Mouse (Mus musculus) kidney, adult 2 months (tissue): ENCODE results near the gene Hsf4. TPM values are rescaled to one million over a fixed set of nuclear protein-coding genes. Genes with fewer than 3 reads are reported as not detected.
"Not testable (repeated sequence)": the region's sequence is repeated elsewhere in the genome, so short reads cannot be mapped to it uniquely, and the experiment has no call there.

ENCODE experiments used
- DNase-seq: peaks from one replicate; pipeline ENCODE4 v3.0.0; 2021
- H3K27ac ChIP-seq: fragments of 200-500 bp; 2 replicates; pipeline ENCODE4 v1.5.1; 2012; ENCODE audit warnings: low read depth, low read length, control low read depth, inconsistent platforms; ENCODE audit not compliant: insufficient read depth
- H3K27me3 ChIP-seq: fragments of 200-500 bp; replicated peaks from 2 replicates; pipeline ENCODE4 v1.6.1; 2012; ENCODE audit warnings: mild to moderate bottlenecking, moderate library complexity, low read length, inconsistent platforms; ENCODE audit not compliant: control insufficient read depth, insufficient read depth
- H3K36me3 ChIP-seq: fragments of 200-500 bp; 2 replicates; pipeline ENCODE4 v1.6.1; 2012; ENCODE audit warnings: mild to moderate bottlenecking, moderate library complexity, low read length, inconsistent platforms; ENCODE audit not compliant: control insufficient read depth, insufficient read depth
- H3K4me1 ChIP-seq: fragments of 200-500 bp; 2 replicates; pipeline ENCODE4 v1.6.1; 2011; ENCODE audit warnings: low read length; ENCODE audit not compliant: control insufficient read depth, insufficient read depth
- H3K4me3 ChIP-seq: fragments of 200-500 bp; 2 replicates; pipeline ENCODE4 v1.5.1; 2011; ENCODE audit warnings: mild to moderate bottlenecking, low read depth, low read length, control low read depth; ENCODE audit not compliant: insufficient read depth
- CTCF ChIP-seq: fragments of 200-500 bp; conservative IDR thresholded peaks from 2 replicates; pipeline ENCODE4 v1.5.1; 2011; ENCODE audit warnings: low read depth, mild to moderate bottlenecking, control low read depth, low read length, moderate library complexity, mixed read lengths; ENCODE audit not compliant: insufficient read depth, insufficient read length
- POLR2A ChIP-seq: fragments of 200-500 bp; IDR thresholded peaks from one replicate; pipeline ENCODE4 v1.6.1; 2011; ENCODE audit warnings: low read depth, low read length, control low read depth
- WGBS: fragments of 180-500 bp; shearing (Covaris S2); methylation state at CpG from one replicate; pipeline ENCODE4 v1.1.7; 2018; 5-methylcytosine and 5-hydroxymethylcytosine counted together
- polyA plus RNA-seq: library from polyadenylated mRNA; depleted of rRNA; stranded (reverse); fragments of >200 nt; gene quantifications from 2 replicates; pipeline ENCODE4 v1.2.3, GENCODE M21; 2012; rRNA removed

Hsf4 gene
- polyA plus RNA-seq = 2.1 and 2.7 TPM in 2 replicates

GRCm38 (mm10) chr8:105269461-105269947 lies at the start of gene Hsf4:
Hsf4 (plus strand) TSS chr8:105269801.
- Histone ChIP-seq H3K4me1 (peaks cover 3% of the 10 kb centered on the region; the same call in 1 of the 2 replicates), H3K4me3 (peak within 1 kb of the TSS; percentile 56), H3K36me3 (peaks cover 1% of the 10 kb centered on the region), H3K27me3 (no peaks in the 10 kb centered on the region), H3K27ac (peak within 1 kb of the TSS; percentile 59)
- no peak for TF ChIP-seq CTCF
- no peak for TF ChIP-seq POLR2A
- peak; percentile 84 for DNase-seq
- WGBS = 2% methylated on average over 42 of the region's 42 CpGs

- H3K4me1 ChIP-seq = peaks cover 9% of the 10 kb centered on the region; the same call in 1 of the 2 replicates
- DNase-seq = no peak
- TF ChIP-seq CTCF (no peak), POLR2A (no peak)
- no peak overlapping the region for H3K27ac ChIP-seq
- no peaks in the 10 kb centered on the region for H3K27me3 ChIP-seq
- no peak overlapping the region for H3K4me3 ChIP-seq
- WGBS = 82% methylated on average over 7 of the region's 7 CpGs
- no peaks in the 10 kb centered on the region for H3K36me3 ChIP-seq
Observed at GRCm38 (mm10) chr8:105223850-105224249, 45.8 kb upstream of the Hsf4 start.

- DNase-seq = peak; percentile 96
- peak within 1 kb of the TSS; percentile 83 for H3K27ac ChIP-seq
Observed at GRCm38 (mm10) chr8:105224413-105225271, 45.0 kb upstream of the Hsf4 start, which contains the start of gene D230025D16Rik. D230025D16Rik (plus strand) TSS chr8:105225145.

GRCm38 (mm10) chr8:105225272-105225593 lies 44.4 kb upstream of the Hsf4 start:
- 1% methylated on average over 27 of the region's 27 CpGs for WGBS
- peak overlapping the region; percentile 73 for H3K27ac ChIP-seq
- H3K27me3 ChIP-seq = no peaks in the 10 kb centered on the region

More at GRCm38 (mm10) chr8:105224413-105225271, 45.0 kb upstream of the Hsf4 start, which contains the start of gene D230025D16Rik:
- Histone ChIP-seq H3K36me3 (no peaks in the 10 kb centered on the region), H3K4me1 (peaks cover 9% of the 10 kb centered on the region; the same call in 1 of the 2 replicates), H3K27me3 (no peaks in the 10 kb centered on the region), H3K4me3 (peak within 1 kb of the TSS; percentile 91)
- TF ChIP-seq CTCF = no peak
- TF ChIP-seq POLR2A = peak; percentile 95
- WGBS = 2% methylated on average over 34 of the region's 34 CpGs

GRCm38 (mm10) chr8:105225917-105226316 lies 43.7 kb upstream of the Hsf4 start:
- 9% methylated on average over 6 of the region's 6 CpGs for WGBS
- no peak for DNase-seq
- Histone ChIP-seq H3K4me3 (peak overlapping the region; percentile 91), H3K36me3 (no peaks in the 10 kb centered on the region), H3K4me1 (peaks cover 9% of the 10 kb centered on the region; the same call in 1 of the 2 replicates), H3K27me3 (no peaks in the 10 kb centered on the region), H3K27ac (peak overlapping the region; percentile 27; the same call in 1 of the 2 replicates)
- TF ChIP-seq POLR2A (no peak), CTCF (no peak)

More at GRCm38 (mm10) chr8:105225272-105225593, 44.4 kb upstream of the Hsf4 start:
- peaks cover 9% of the 10 kb centered on the region; the same call in 1 of the 2 replicates for H3K4me1 ChIP-seq
- H3K4me3 ChIP-seq = peak overlapping the region; percentile 91
- DNase-seq = no peak
- TF ChIP-seq POLR2A (no peak), CTCF (no peak)
- H3K36me3 ChIP-seq = no peaks in the 10 kb centered on the region

- WGBS = 80% methylated on average over 12 of the region's 12 CpGs
Observed at GRCm38 (mm10) chr8:105231503-105232320, 37.9 kb upstream of the Hsf4 start.

GRCm38 (mm10) chr8:105232321-105232693 lies 37.3 kb upstream of the Hsf4 start:
- H3K4me1 ChIP-seq, H3K4me3 ChIP-seq, DNase-seq, H3K27me3 ChIP-seq, H3K36me3 ChIP-seq, H3K27ac ChIP-seq: not testable (repeated sequence)
- 94% methylated on average over 4 of the region's 4 CpGs for WGBS

More at GRCm38 (mm10) chr8:105231503-105232320, 37.9 kb upstream of the Hsf4 start:
- Histone ChIP-seq H3K4me3 (no peak overlapping the region), H3K27me3 (no peaks in the 10 kb centered on the region), H3K4me1 (peaks cover 3% of the 10 kb centered on the region; the same call in 1 of the 2 replicates), H3K36me3 (peaks cover 2% of the 10 kb centered on the region; the same call in 1 of the 2 replicates), H3K27ac (no peak overlapping the region)
- TF ChIP-seq POLR2A (no peak), CTCF (no peak)
- no peak for DNase-seq
